Mouse (Mus musculus): ENCODE measurements around the gene Cog7. TPM values are rescaled to one million over a fixed set of nuclear protein-coding genes. Genes with fewer than 3 reads are reported as not detected.

The Cog7 gene
- polyA plus RNA-seq, 1 experiment, result 9.9 TPM

DNA sequence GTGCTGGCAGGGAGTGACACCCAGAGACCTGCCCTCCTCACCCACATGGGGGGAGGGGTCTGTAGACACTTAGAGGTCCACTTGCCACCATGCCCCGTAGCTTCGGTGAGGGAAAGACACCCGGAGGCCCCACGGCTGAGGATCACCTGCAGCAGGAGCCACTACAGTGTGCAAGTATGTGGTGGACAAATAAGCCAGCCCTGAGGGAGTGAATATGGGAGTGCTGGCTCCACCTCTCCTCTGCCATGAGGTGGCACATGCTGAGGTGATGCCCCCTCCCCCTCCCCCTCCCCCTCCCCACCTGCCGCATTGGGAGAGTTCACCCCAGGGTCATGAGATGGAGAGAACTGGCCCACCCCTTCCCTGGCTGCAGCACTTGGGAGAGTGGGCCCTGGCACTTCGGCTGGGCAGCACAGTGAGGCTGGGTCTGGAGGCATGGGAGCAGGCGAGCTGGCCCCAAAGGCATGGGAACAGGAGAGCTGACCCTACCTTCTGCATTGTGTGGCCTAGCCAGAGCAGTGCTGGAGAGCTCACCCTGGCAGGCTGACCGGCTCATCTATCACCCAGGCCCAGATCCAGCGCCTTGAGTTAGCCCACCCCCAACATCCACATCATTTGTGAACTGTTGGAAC is 132.9 kb downstream of the Cog7 start:
- H3K27ac ChIP-seq (ENCODE audit: insufficient read depth, low read length), result no peak overlapping the region
- DNase-seq (ENCODE audit: low read depth in 1 of 2, low spot score in 2 of 2), result no peak
- no peak for TF ChIP-seq POLR2A (IDR thresholded peaks at IDR 0.05; ENCODE audit: low read depth, low read length)
- TF ChIP-seq CTCF (IDR thresholded peaks at IDR 0.05; ENCODE audit: extremely low read depth, insufficient read depth, insufficient read length, insufficient replicate concordance), result no peak
- WGBS, result 79% methylated on average over 9 of the region's 9 CpGs
- H3K4me3 ChIP-seq (ENCODE audit: extremely low read depth, insufficient read depth, insufficient read length), result no peak overlapping the region
- H3K4me1 ChIP-seq (ENCODE audit: control insufficient read depth, insufficient read depth, insufficient read length), result no peaks in the 10 kb centered on the region
- H3K27me3 ChIP-seq (ENCODE audit: control insufficient read depth, insufficient read depth, low read length), result no peaks in the 10 kb centered on the region
- H3K36me3 ChIP-seq (ENCODE audit: control insufficient read depth, insufficient read depth, low read length), result no peaks in the 10 kb centered on the region

DNA sequence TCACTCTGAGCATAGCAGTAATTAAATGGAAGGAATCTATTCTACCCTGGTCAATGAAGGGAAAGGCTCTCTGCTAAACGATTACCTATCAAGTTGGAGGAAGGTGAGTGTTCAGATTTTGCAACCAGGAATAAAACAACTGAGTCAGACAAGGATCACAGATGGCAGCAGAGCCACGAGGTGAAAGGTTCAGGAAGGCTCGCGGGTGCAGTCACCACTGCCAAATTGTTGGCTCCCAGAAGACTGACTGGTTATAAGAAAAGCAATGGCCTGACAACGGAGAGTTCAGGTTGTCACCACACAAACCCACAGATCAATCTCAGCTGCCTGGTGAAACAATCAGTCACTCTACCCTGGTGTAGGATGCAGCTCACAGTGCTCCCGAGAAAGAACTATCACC is 135.5 kb downstream of the Cog7 start:
- TF ChIP-seq POLR2A (IDR thresholded peaks at IDR 0.05; ENCODE audit: low read depth, low read length), result no peak
- no peak for TF ChIP-seq CTCF (IDR thresholded peaks at IDR 0.05; ENCODE audit: extremely low read depth, insufficient read depth, insufficient read length, insufficient replicate concordance)
- 70% methylated on average over 6 of the region's 6 CpGs for WGBS
- Histone ChIP-seq H3K4me3 (ENCODE audit: extremely low read depth, insufficient read depth, insufficient read length) (no peak overlapping the region), H3K36me3 (ENCODE audit: control insufficient read depth, insufficient read depth, low read length) (no peaks in the 10 kb centered on the region), H3K27ac (ENCODE audit: insufficient read depth, low read length) (no peak overlapping the region), H3K4me1 (ENCODE audit: control insufficient read depth, insufficient read depth, insufficient read length) (no peaks in the 10 kb centered on the region), H3K27me3 (ENCODE audit: control insufficient read depth, insufficient read depth, low read length) (no peaks in the 10 kb centered on the region)
- no peak for DNase-seq (ENCODE audit: low read depth in 1 of 2, low spot score in 2 of 2)

GRCm38 (mm10) chr7:121842234-121842633 is 139.3 kb downstream of the Cog7 start:
- Histone ChIP-seq H3K36me3 (ENCODE audit: control insufficient read depth, insufficient read depth, low read length) (no peaks in the 10 kb centered on the region), H3K27ac (ENCODE audit: insufficient read depth, low read length) (no peak overlapping the region), H3K27me3 (ENCODE audit: control insufficient read depth, insufficient read depth, low read length) (no peaks in the 10 kb centered on the region), H3K4me1 (ENCODE audit: control insufficient read depth, insufficient read depth, insufficient read length) (no peaks in the 10 kb centered on the region), H3K4me3 (ENCODE audit: extremely low read depth, insufficient read depth, insufficient read length) (no peak overlapping the region)
- no peak for DNase-seq (ENCODE audit: low read depth in 1 of 2, low spot score in 2 of 2)
- 62% methylated on average over 6 of the region's 6 CpGs for WGBS
- no peak for TF ChIP-seq POLR2A (IDR thresholded peaks at IDR 0.05; ENCODE audit: low read depth, low read length)
- no peak for TF ChIP-seq CTCF (IDR thresholded peaks at IDR 0.05; ENCODE audit: extremely low read depth, insufficient read depth, insufficient read length, insufficient replicate concordance)

- H3K27ac ChIP-seq (ENCODE audit: insufficient read depth, low read length), result no peak overlapping the region
- TF ChIP-seq CTCF (IDR thresholded peaks at IDR 0.05; ENCODE audit: extremely low read depth, insufficient read depth, insufficient read length, insufficient replicate concordance) (no peak), POLR2A (IDR thresholded peaks at IDR 0.05; ENCODE audit: low read depth, low read length) (no peak)
- WGBS, result 84% methylated on average over 7 of the region's 7 CpGs
- no peaks in the 10 kb centered on the region for H3K4me1 ChIP-seq (ENCODE audit: control insufficient read depth, insufficient read depth, insufficient read length)
- no peak for DNase-seq (ENCODE audit: low read depth in 1 of 2, low spot score in 2 of 2)
- H3K36me3 ChIP-seq (ENCODE audit: control insufficient read depth, insufficient read depth, low read length), result no peaks in the 10 kb centered on the region
- no peak overlapping the region for H3K4me3 ChIP-seq (ENCODE audit: extremely low read depth, insufficient read depth, insufficient read length)
- no peaks in the 10 kb centered on the region for H3K27me3 ChIP-seq (ENCODE audit: control insufficient read depth, insufficient read depth, low read length)
Observed at GRCm38 (mm10) chr7:121840810-121841209, 140.7 kb downstream of the Cog7 start.

DNA sequence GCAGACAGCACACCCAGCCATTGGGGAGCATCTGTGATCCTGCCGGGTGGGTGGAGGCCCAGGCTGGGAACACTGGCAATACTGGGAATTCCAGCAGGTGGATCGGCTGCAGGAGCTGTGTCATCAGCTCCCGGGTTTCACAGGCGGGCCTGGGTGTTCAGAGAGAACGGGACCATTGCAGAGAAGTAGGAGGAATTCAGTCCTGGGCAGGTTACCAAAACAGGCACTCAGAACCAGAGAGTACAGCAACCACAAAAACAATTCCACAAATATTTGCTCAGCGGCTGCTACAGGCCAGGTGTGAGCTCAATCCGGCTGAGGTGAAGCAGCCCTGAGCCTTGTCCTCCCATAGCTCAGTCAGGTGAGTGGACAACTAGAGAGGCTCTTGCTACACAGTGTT is 144.7 kb downstream of the Cog7 start:
- no peaks in the 10 kb centered on the region for H3K4me1 ChIP-seq (ENCODE audit: control insufficient read depth, insufficient read depth, insufficient read length)
- H3K27ac ChIP-seq (ENCODE audit: insufficient read depth, low read length), result no peak overlapping the region
- 92% methylated on average over 7 of the region's 7 CpGs for WGBS
- no peak for TF ChIP-seq CTCF (IDR thresholded peaks at IDR 0.05; ENCODE audit: extremely low read depth, insufficient read depth, insufficient read length, insufficient replicate concordance)
- TF ChIP-seq POLR2A (IDR thresholded peaks at IDR 0.05; ENCODE audit: low read depth, low read length), result no peak
- no peak for DNase-seq (ENCODE audit: low read depth in 1 of 2, low spot score in 2 of 2)
- no peaks in the 10 kb centered on the region for H3K36me3 ChIP-seq (ENCODE audit: control insufficient read depth, insufficient read depth, low read length)
- H3K4me3 ChIP-seq (ENCODE audit: extremely low read depth, insufficient read depth, insufficient read length), result no peak overlapping the region
- no peaks in the 10 kb centered on the region for H3K27me3 ChIP-seq (ENCODE audit: control insufficient read depth, insufficient read depth, low read length)

DNA sequence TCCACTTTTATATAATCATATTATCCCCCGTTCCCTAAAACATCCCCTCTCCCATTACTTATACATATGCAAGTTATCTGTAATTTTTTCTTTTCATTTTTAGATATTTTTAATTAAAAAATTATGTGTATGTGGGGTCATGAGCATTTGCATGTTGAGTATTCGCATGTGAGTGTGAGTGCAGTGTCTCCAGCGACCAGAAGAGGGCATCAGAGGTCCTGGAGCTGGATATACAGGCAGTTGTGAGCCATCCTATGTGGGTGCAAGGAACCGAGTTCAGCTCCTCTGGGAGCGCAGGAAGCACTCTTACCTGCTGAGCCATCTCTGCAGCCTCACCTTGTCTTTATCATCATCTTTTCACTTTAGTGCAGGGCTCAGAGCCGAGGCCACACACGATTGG is 146.1 kb downstream of the Cog7 start:
- Histone ChIP-seq H3K4me1 (ENCODE audit: control insufficient read depth, insufficient read depth, insufficient read length) (no peaks in the 10 kb centered on the region), H3K27ac (ENCODE audit: insufficient read depth, low read length) (no peak overlapping the region), H3K27me3 (ENCODE audit: control insufficient read depth, insufficient read depth, low read length) (no peaks in the 10 kb centered on the region), H3K36me3 (ENCODE audit: control insufficient read depth, insufficient read depth, low read length) (no peaks in the 10 kb centered on the region), H3K4me3 (ENCODE audit: extremely low read depth, insufficient read depth, insufficient read length) (no peak overlapping the region)
- no peak for TF ChIP-seq POLR2A (IDR thresholded peaks at IDR 0.05; ENCODE audit: low read depth, low read length)
- no peak for TF ChIP-seq CTCF (IDR thresholded peaks at IDR 0.05; ENCODE audit: extremely low read depth, insufficient read depth, insufficient read length, insufficient replicate concordance)
- DNase-seq (ENCODE audit: low read depth in 1 of 2, low spot score in 2 of 2), result no peak
- 79% methylated on average over 7 of the region's 7 CpGs for WGBS

Other genes with a start within 250 kb of the Cog7 start
- 0.04 and 0.07 TPM in 2 replicates for gene Scnn1g, start 247.2 kb downstream of the Cog7 start, polyA plus RNA-seq (2012; rRNA removed)
- not detected in 2 replicates for gene Scnn1b, start 116.7 kb downstream of the Cog7 start, polyA plus RNA-seq (2012; rRNA removed)
- 88.1 and 148 TPM in 2 replicates for gene Gga2, start 39.5 kb upstream of the Cog7 start, polyA plus RNA-seq (2012; rRNA removed)
- gene Ubfd1, start 85.5 kb upstream of the Cog7 start, polyA plus RNA-seq (2012; rRNA removed), result 15.4 and 16.2 TPM in 2 replicates
- gene Ears2, start 85.6 kb upstream of the Cog7 start, polyA plus RNA-seq (2012; rRNA removed), result 7.9 and 10.4 TPM in 2 replicates
- 103 and 141 TPM in 2 replicates for gene Ndufab1, start 120.2 kb upstream of the Cog7 start, polyA plus RNA-seq (2012; rRNA removed)
- 2.5 and 2.7 TPM in 2 replicates for gene Palb2, start 151.3 kb upstream of the Cog7 start, polyA plus RNA-seq (2012; rRNA removed)
- gene Dctn5, start 151.3 kb upstream of the Cog7 start, polyA plus RNA-seq (2012; rRNA removed), result 54.9 and 62.0 TPM in 2 replicates
- gene Plk1, start 177.7 kb upstream of the Cog7 start, polyA plus RNA-seq (2012; rRNA removed), result 11.3 and 14.9 TPM in 2 replicates
- gene Ern2, start 204.5 kb upstream of the Cog7 start, polyA plus RNA-seq (2012; rRNA removed), result 0.22 TPM in 1 of 2 replicates, not detected in the other
- 1.2 and 2.7 TPM in 2 replicates for gene Chp2, start 237.8 kb upstream of the Cog7 start, polyA plus RNA-seq (2012; rRNA removed)

Data from spleen, adult 2 months (tissue).